In genomic region chr9:43801911-43802310, GRCm38 (mm10) we compare ENCODE assay signal across 8 mouse cellular contexts. TPM values are rescaled to one million over a fixed set of nuclear protein-coding genes. Genes with fewer than 3 reads are reported as not detected.
DNase-seq lines count a peak whose midpoint lies in the region; ATAC-seq lines count a peak whose summit lies in the region.

No protein-coding gene starts in this region.

- H3K4me1 ChIP-seq in midbrain, embryonic 10.5 days: peaks cover 17% of the 10 kb centered on the region
- peaks cover 3% of the 10 kb centered on the region; the same call in 1 of the 2 replicates for H3K4me1 ChIP-seq in midbrain, embryonic 15.5 days
- 0 out of 2 replicates have a peak, but pooled peaks cover 2% of the 10 kb centered on the region for H3K4me1 ChIP-seq in intestine, embryonic 16.5 days (ENCODE audit: control insufficient read depth, insufficient read depth, low read length)
- 0 out of 2 replicates have a peak, but pooled peaks cover 4% of the 10 kb centered on the region for H3K4me1 ChIP-seq in midbrain, embryonic 14.5 days (ENCODE audit: control insufficient read depth, insufficient read depth, low read length)

- H3K9ac ChIP-seq in midbrain, embryonic 15.5 days: no peak overlapping the region
- H3K9ac ChIP-seq in intestine, embryonic 16.5 days (ENCODE audit: low read depth, low read length): 0 out of 2 replicates have a peak overlapping the region, but pooled peaks have one; percentile 18
- H3K9ac ChIP-seq in midbrain, embryonic 14.5 days (replicated peaks; ENCODE audit: low read length): no peak overlapping the region

- peaks cover 91% of the 10 kb centered on the region for H3K36me3 ChIP-seq in midbrain, embryonic 10.5 days
- 0 out of 2 replicates have a peak, but pooled peaks cover 5% of the 10 kb centered on the region for H3K36me3 ChIP-seq in midbrain, embryonic 15.5 days (replicated peaks)
- H3K36me3 ChIP-seq in intestine, embryonic 16.5 days (ENCODE audit: control insufficient read depth, insufficient read depth, low read length): 0 out of 2 replicates have a peak, but pooled peaks cover 2% of the 10 kb centered on the region
- peaks cover 41% of the 10 kb centered on the region for H3K36me3 ChIP-seq in midbrain, embryonic 14.5 days (ENCODE audit: control insufficient read depth, insufficient read depth, low read length)

- peak; percentile 77 for DNase-seq in midbrain, embryonic 10.5 days (ENCODE audit: low spot score)
- peak; percentile 85 to 86 for DNase-seq in cerebellum, postnatal 10 days
- peak; percentile 79 to 88 for DNase-seq in gastrocnemius, adult 8-10 months (ENCODE audit: low spot score in 2 of 2)
- peak; percentile 25 to 43 for DNase-seq in left cerebral cortex, postnatal 25 days (ENCODE audit: low spot score in 2 of 2)
- DNase-seq in midbrain, embryonic 14.5 days: peak; percentile 68
- peak; percentile 90 for DNase-seq in testis, postnatal 10 days (ENCODE audit: low spot score)

- H3K27ac ChIP-seq in midbrain, embryonic 10.5 days (replicated peaks): 0 out of 2 replicates have a peak overlapping the region, but pooled peaks have one; percentile 43
- H3K27ac ChIP-seq in midbrain, embryonic 15.5 days: no peak overlapping the region
- H3K27ac ChIP-seq in intestine, embryonic 16.5 days (ENCODE audit: low read length): no peak overlapping the region
- H3K27ac ChIP-seq in midbrain, embryonic 14.5 days (replicated peaks; ENCODE audit: low read depth, low read length): no peak overlapping the region

- no peak overlapping the region for H3K4me2 ChIP-seq in midbrain, embryonic 15.5 days
- no peak overlapping the region for H3K4me2 ChIP-seq in intestine, embryonic 16.5 days (ENCODE audit: low read depth, low read length)
- H3K4me2 ChIP-seq in midbrain, embryonic 14.5 days (ENCODE audit: low read length): no peak overlapping the region

- no peak overlapping the region for H3K4me3 ChIP-seq in midbrain, embryonic 10.5 days
- no peak overlapping the region for H3K4me3 ChIP-seq in midbrain, embryonic 15.5 days
- H3K4me3 ChIP-seq in intestine, embryonic 16.5 days (ENCODE audit: low read length): no peak overlapping the region
- no peak overlapping the region for H3K4me3 ChIP-seq in midbrain, embryonic 14.5 days (replicated peaks; ENCODE audit: low read depth, low read length)

- WGBS in midbrain, embryonic 10.5 days: 39% methylated on average over 5 of the region's 5 CpGs
- WGBS in midbrain, embryonic 15.5 days: 39% methylated on average over 5 of the region's 5 CpGs
- WGBS in intestine, embryonic 16.5 days: 37% methylated on average over 5 of the region's 5 CpGs
- WGBS in midbrain, embryonic 14.5 days: 26% methylated on average over 5 of the region's 5 CpGs

- H3K9me3 ChIP-seq in midbrain, embryonic 10.5 days (replicated peaks): no peaks in the 10 kb centered on the region
- no peaks in the 10 kb centered on the region for H3K9me3 ChIP-seq in midbrain, embryonic 15.5 days
- H3K9me3 ChIP-seq in intestine, embryonic 16.5 days (ENCODE audit: control insufficient read depth, low read length): no peaks in the 10 kb centered on the region
- no peaks in the 10 kb centered on the region for H3K9me3 ChIP-seq in midbrain, embryonic 14.5 days (ENCODE audit: control insufficient read depth, low read length)

- intact Hi-C loops in left cerebral cortex, postnatal 25 days (cut with DNase I): loop anchor here (1.0 to 5.0 kb wide), 2 partner anchors 60 to 463 kb away; partner anchors contain the start of gene Nectin1

- ATAC-seq in midbrain, embryonic 15.5 days (replicated peaks): no peak
- ATAC-seq in intestine, embryonic 16.5 days: peak; percentile 60
- peak; percentile 55; the same call in 1 of the 2 replicates for ATAC-seq in midbrain, embryonic 14.5 days (ENCODE audit: low FRiP score, low TSS enrichment)

- no peaks in the 10 kb centered on the region for H3K27me3 ChIP-seq in midbrain, embryonic 10.5 days (ENCODE audit: low read depth, poor library complexity, severe bottlenecking)
- no peaks in the 10 kb centered on the region for H3K27me3 ChIP-seq in midbrain, embryonic 15.5 days (replicated peaks)
- H3K27me3 ChIP-seq in intestine, embryonic 16.5 days (replicated peaks; ENCODE audit: control insufficient read depth, insufficient read depth, low read length): no peaks in the 10 kb centered on the region
- H3K27me3 ChIP-seq in midbrain, embryonic 14.5 days (ENCODE audit: control insufficient read depth, insufficient read depth, low read length): no peaks in the 10 kb centered on the region

RNA-seq across cellular contexts. Expression of gene Nectin1, which starts 58.1 kb away (rescaled TPM):
- 6.9 and 7.3 TPM in 2 replicates for polyA plus RNA-seq in midbrain, embryonic 10.5 days (2016; fragmentation: Nextera tagmentation; extraction: Ambion mirVana)
- polyA plus RNA-seq in midbrain, embryonic 15.5 days (2015; fragmentation: Nextera tagmentation; extraction: Ambion mirVana): 14.7 and 15.9 TPM in 2 replicates
- 1 to 10 TPM; 1.0 to 2.1 (median 1.5) TPM for total RNA-seq in gastrocnemius, adult 8-10 months (2022)
- 3.2 and 3.3 TPM in 2 replicates for polyA plus RNA-seq in intestine, embryonic 16.5 days (2015; fragmentation: Nextera tagmentation; extraction: Ambion mirVana)
- total RNA-seq in left cerebral cortex, postnatal 25 days (2021): 100 to 1,000 TPM in 1 of 2 experiments, 10 to 100 TPM in 1; 91.2 to 115 TPM
- polyA plus RNA-seq in midbrain, embryonic 14.5 days (2014; fragmentation: Nextera tagmentation; extraction: Ambion mirVana): 16.7 and 21.0 TPM in 2 replicates

Comparison
In these comparisons a context has a peak if more than half of its experiments do, and no peak if none do; other contexts are left out.
1. DNase-seq: peak in every context shown above with its lines; median percentile 90 in testis, postnatal 10 days; 86 in cerebellum, postnatal 10 days; 84 in gastrocnemius, adult 8-10 months; 77 in midbrain, embryonic 10.5 days; 68 in midbrain, embryonic 14.5 days; 34 in left cerebral cortex, postnatal 25 days.